Mouse (Mus musculus) hindbrain, embryonic 16.5 days (tissue): ENCODE results near the gene Adgrl3. TPM values are rescaled to one million over a fixed set of nuclear protein-coding genes. Genes with fewer than 3 reads are reported as not detected.

Experiments
- ATAC-seq: fragments of 200-750 bp; cut with Nextera tagmentation; 2 replicates; pipeline ENCODE4 v1.8.0; 2017; ENCODE audit warnings: moderate TSS enrichment, moderate library complexity
- H3K27ac ChIP-seq: fragments of 300-500 bp; sonication (generic); 2 replicates; pipeline ENCODE4 v1.5.1; 2014; ENCODE audit warnings: low read depth, mild to moderate bottlenecking, control low read depth, low read length, moderate library complexity
- H3K27me3 ChIP-seq: fragments of 300-500 bp; sonication (generic); replicated peaks from 2 replicates; pipeline ENCODE4 v1.6.1; 2014; ENCODE audit warnings: low read length; ENCODE audit not compliant: control insufficient read depth, insufficient read depth
- H3K36me3 ChIP-seq: fragments of 300-500 bp; sonication (generic); 2 replicates; pipeline ENCODE4 v1.6.1; 2014; ENCODE audit warnings: mild to moderate bottlenecking, low read length, moderate library complexity, mixed read lengths; ENCODE audit not compliant: control insufficient read depth, insufficient read depth
- H3K4me1 ChIP-seq: fragments of 300-500 bp; sonication (generic); 2 replicates; pipeline ENCODE4 v1.6.1; 2014; ENCODE audit warnings: low read depth, low read length; ENCODE audit not compliant: control insufficient read depth, insufficient read depth
- H3K4me2 ChIP-seq: fragments of 300-500 bp; sonication (generic); 2 replicates; pipeline ENCODE4 v1.6.1; 2014; ENCODE audit warnings: mild to moderate bottlenecking, low read length, control low read depth, moderate library complexity
- H3K4me3 ChIP-seq: fragments of 300-500 bp; sonication (generic); 2 replicates; pipeline ENCODE4 v1.5.1; 2014; ENCODE audit warnings: mild to moderate bottlenecking, low read length, control low read depth, moderate library complexity
- H3K9ac ChIP-seq: fragments of 300-500 bp; sonication (generic); 2 replicates; pipeline ENCODE4 v1.6.1; 2014; ENCODE audit warnings: low read depth, mild to moderate bottlenecking, control low read depth, low read length, moderate library complexity
- H3K9me3 ChIP-seq: fragments of 300-500 bp; sonication (generic); 2 replicates; pipeline ENCODE4 v1.6.1; 2014; ENCODE audit warnings: mild to moderate bottlenecking, low read length, moderate library complexity; ENCODE audit not compliant: control insufficient read depth
- WGBS: fragments of 180-500 bp; shearing (Covaris S2); extraction: QIAGEN DNeasy Blood & Tissue Kit; methylation state at CpG from one replicate; pipeline ENCODE4 v1.1.7; 2014; 5-methylcytosine and 5-hydroxymethylcytosine counted together
- polyA plus RNA-seq: library from polyadenylated mRNA; unstranded; fragments of >200 nt; fragmentation: Nextera tagmentation; extraction: Ambion mirVana; gene quantifications from 2 replicates; pipeline ENCODE4 v1.2.1, GENCODE M21; 2015

The Adgrl3 gene
- polyA plus RNA-seq, 1 experiment from 2014 or later = 67.2 TPM

DNA sequence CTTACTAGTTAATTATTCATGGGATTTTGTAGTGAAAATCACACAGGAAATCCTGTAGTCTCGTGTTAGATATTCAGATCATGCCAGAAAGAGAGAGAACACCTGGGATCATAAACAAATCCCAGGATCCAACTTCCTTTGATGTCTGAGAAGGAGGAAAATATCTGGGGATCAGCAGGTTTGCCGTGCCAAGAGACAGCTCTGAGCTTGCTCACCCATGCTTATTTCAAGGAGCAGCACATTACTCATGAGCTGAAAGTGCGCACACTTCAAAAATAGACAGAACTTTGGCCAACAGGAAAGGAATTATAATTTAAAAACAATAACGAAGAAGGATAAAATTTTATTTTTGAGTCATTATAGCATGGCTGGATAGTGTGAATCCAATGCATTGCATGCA lies 446.0 kb downstream of the Adgrl3 start:
- 72% methylated on average over 4 of the region's 4 CpGs for WGBS
- no peaks in the 10 kb centered on the region for H3K4me1 ChIP-seq
- no peaks in the 10 kb centered on the region for H3K9me3 ChIP-seq
- no peak overlapping the region for H3K4me2 ChIP-seq
- no peaks in the 10 kb centered on the region for H3K36me3 ChIP-seq
- H3K9ac ChIP-seq = no peak overlapping the region
- no peaks in the 10 kb centered on the region for H3K27me3 ChIP-seq
- no peak for ATAC-seq
- no peak overlapping the region for H3K27ac ChIP-seq
- H3K4me3 ChIP-seq = no peak overlapping the region

DNA sequence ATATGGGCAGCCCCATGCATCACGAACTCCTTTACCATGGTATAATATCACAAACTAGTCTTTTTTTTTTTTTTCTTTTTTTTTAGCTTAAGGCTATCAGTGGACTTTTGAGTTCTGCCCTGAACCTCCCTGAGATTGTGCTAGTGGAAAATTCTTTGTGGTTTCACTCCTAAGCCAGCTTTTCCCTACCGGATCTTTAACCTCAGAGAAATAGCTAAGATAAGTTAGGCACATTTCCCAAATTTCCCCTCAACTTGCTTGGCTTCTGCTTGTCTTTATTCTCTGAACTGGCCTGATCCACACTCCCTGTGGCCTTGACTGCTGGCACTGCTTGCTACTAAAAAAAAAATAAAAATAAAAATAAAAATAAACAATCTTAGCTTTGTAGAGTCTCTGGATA lies 454.7 kb downstream of the Adgrl3 start:
- Histone ChIP-seq H3K4me2 (no peak overlapping the region), H3K27me3 (no peaks in the 10 kb centered on the region), H3K9me3 (no peaks in the 10 kb centered on the region), H3K9ac (no peak overlapping the region), H3K4me3 (no peak overlapping the region), H3K36me3 (no peaks in the 10 kb centered on the region), H3K4me1 (no peaks in the 10 kb centered on the region), H3K27ac (no peak overlapping the region)
- ATAC-seq = no peak
- WGBS = 86% methylated on average over 2 of the region's 2 CpGs

DNA sequence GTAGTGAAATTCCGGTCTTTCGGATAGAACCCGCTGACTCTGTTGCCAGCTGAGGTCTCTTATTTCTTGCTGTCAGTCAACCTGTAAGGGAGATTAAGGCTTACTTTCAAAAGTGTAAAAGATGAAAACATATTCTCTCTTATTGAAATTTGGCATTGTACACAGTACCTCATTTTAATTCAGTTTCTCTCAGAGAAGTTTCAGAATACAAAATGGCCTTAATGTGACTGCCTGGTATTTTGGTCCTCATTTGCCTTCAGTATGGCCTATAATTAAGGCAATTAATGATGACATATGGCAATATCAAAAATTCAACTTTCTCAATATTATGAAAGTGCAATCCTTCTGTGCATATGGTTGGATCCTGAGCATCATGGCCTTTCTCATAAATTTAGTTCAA lies 455.5 kb downstream of the Adgrl3 start:
- Histone ChIP-seq H3K36me3 (no peaks in the 10 kb centered on the region), H3K4me3 (no peak overlapping the region), H3K4me2 (no peak overlapping the region), H3K9ac (no peak overlapping the region), H3K27me3 (no peaks in the 10 kb centered on the region), H3K27ac (no peak overlapping the region), H3K9me3 (no peaks in the 10 kb centered on the region), H3K4me1 (no peaks in the 10 kb centered on the region)
- WGBS = 79% methylated on average over 3 of the region's 3 CpGs
- no peak for ATAC-seq

DNA sequence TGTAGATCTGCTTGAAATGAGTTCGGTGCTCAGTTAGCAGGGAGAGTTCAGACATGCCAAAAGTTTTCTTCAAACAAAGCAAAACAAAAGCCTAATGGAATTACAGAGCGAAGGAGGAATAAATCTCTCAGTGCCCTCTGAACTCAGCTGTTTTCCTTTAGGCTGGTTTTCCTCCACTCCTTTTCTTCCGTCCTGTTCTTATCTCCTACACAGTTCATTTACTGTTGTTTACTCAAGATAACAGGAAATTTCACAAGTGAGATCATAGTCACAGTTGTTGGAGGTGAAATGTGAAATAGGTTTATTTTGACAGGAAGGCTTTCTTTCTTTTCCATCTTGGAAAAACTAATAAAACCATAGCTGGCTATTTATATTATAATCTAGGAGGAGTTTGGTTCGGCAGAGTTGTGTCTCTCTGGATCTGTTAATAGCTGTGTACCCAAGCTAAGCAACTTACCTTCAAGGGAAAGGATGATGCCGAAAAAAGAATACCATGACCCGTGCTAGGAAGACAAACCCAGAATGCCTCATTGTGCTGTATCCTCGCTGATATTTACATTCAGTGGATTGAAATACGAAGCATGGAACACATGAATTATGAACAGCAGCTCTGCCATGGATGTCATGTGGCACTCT lies 456.2 kb downstream of the Adgrl3 start:
- no peak overlapping the region for H3K27ac ChIP-seq
- no peak overlapping the region for H3K4me2 ChIP-seq
- ATAC-seq = no peak
- H3K27me3 ChIP-seq = no peaks in the 10 kb centered on the region
- no peaks in the 10 kb centered on the region for H3K9me3 ChIP-seq
- H3K4me1 ChIP-seq = no peaks in the 10 kb centered on the region
- no peak overlapping the region for H3K9ac ChIP-seq
- 74% methylated on average over 8 of the region's 8 CpGs for WGBS
- no peaks in the 10 kb centered on the region for H3K36me3 ChIP-seq
- no peak overlapping the region for H3K4me3 ChIP-seq

DNA sequence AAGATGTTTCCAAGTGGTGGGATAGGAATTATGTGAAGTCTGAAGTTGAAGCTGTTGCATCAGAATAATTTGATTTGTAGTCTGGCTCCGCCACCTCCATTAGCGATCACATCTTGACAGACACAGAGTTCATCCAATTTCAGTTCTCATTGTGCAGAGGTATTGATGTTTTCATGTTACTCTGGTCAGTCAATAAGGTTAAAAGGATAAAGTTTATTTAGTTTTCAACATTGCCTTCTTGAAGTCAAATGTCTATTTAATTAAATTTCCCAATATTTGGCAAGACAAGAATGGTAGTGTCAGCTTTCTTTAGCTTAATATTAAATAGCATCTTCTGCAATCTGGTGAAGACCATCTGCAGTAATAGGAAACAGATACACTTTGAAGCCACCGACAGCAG lies 461.0 kb downstream of the Adgrl3 start:
- no peak overlapping the region for H3K4me3 ChIP-seq
- no peak overlapping the region for H3K4me2 ChIP-seq
- H3K27me3 ChIP-seq = no peaks in the 10 kb centered on the region
- H3K27ac ChIP-seq = no peak overlapping the region
- H3K36me3 ChIP-seq = no peaks in the 10 kb centered on the region
- no peaks in the 10 kb centered on the region for H3K9me3 ChIP-seq
- ATAC-seq = no peak
- WGBS = 86% methylated on average over 3 of the region's 3 CpGs
- H3K4me1 ChIP-seq = no peaks in the 10 kb centered on the region
- no peak overlapping the region for H3K9ac ChIP-seq

DNA sequence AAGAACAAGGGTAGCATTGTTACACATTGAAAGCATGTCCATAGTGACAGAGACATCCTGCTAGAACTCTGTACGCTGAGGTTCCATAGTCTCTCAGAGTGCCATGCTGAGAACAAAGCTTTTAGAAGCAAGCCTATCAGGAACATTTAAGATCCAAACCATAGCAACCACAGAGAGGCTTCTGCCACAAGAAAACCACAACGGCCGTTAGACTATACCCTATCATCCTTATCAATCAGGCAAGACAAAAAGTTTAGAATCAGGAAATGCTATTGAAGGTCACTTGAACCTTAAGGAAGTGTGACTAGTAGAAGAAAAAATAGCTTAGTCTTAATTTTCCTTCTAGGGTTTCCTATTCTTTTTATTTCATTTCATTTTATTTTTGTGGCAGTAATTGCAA lies 464.0 kb downstream of the Adgrl3 start:
- no peaks in the 10 kb centered on the region for H3K36me3 ChIP-seq
- no peak overlapping the region for H3K27ac ChIP-seq
- WGBS = 38% methylated on average over 3 of the region's 3 CpGs
- H3K27me3 ChIP-seq = no peaks in the 10 kb centered on the region
- no peak overlapping the region for H3K4me3 ChIP-seq
- H3K4me2 ChIP-seq = no peak overlapping the region
- no peaks in the 10 kb centered on the region for H3K4me1 ChIP-seq
- no peaks in the 10 kb centered on the region for H3K9me3 ChIP-seq
- no peak for ATAC-seq
- no peak overlapping the region for H3K9ac ChIP-seq

DNA sequence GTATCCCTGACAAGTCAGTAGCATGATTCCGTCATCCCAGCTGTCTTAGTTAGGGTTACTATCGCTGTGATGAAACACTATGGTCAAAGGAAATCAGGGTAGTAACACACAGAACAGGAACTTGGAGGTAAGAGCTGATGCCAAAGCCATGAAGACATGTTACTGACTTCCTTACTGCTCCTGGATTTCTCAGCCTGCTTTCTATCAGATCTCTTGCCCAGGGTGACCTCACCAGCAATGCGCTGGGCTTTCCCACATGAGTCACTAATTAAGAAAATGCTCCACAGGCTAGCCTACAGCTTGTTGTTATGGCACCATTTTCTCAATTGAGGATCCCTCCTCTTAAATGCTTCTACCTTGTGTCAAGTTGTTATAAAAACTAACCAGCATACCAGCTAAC lies 481.1 kb downstream of the Adgrl3 start:
- H3K36me3 ChIP-seq = no peaks in the 10 kb centered on the region
- ATAC-seq = no peak
- no peaks in the 10 kb centered on the region for H3K9me3 ChIP-seq
- H3K27me3 ChIP-seq = no peaks in the 10 kb centered on the region
- no peaks in the 10 kb centered on the region for H3K4me1 ChIP-seq
- H3K9ac ChIP-seq = no peak overlapping the region
- no peak overlapping the region for H3K27ac ChIP-seq
- H3K4me3 ChIP-seq = no peak overlapping the region
- no peak overlapping the region for H3K4me2 ChIP-seq
- WGBS = 93% methylated on average over 3 of the region's 3 CpGs

DNA sequence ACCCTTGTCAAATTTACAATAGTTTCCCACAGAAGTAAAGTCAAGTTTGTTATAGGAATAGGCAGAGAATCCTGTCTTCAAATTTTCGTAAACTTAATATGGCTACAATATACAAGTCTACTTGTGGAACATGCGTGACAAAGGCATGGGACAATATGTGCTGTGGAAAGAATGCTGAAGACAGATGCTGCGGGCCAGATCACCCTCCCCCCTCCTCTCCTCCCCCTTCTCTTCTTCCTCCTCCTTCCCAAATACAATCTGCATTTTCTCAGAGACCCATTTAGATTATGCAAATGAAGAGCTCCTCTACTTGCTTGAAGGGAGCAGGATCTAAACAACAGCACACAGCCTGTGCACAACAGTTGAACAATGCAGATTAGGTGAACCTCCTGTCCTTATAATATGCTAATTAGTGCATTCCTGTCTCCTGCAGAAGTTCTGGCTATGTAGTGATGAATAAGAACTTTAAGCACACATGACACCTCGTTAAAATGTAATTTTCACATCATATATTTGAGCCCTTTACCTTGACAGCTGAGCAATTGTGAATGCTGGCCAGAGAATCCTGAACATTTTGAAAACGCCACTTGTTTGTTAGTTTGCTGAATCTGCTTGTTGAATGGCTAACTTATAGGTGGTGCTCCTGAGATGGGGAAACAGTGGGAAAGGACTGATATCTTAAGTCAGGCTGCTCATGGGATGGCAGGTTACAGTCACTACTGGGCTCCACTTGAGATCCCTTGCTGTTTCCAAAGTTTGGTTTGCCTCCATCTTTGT lies 499.0 kb downstream of the Adgrl3 start:
- H3K27me3 ChIP-seq = no peaks in the 10 kb centered on the region
- H3K9ac ChIP-seq = no peak overlapping the region
- no peak overlapping the region; the same call in 1 of the 2 replicates for H3K4me2 ChIP-seq
- H3K9me3 ChIP-seq = no peaks in the 10 kb centered on the region
- no peaks in the 10 kb centered on the region for H3K36me3 ChIP-seq
- WGBS = 29% methylated on average over 5 of the region's 5 CpGs
- peaks cover 7% of the 10 kb centered on the region for H3K4me1 ChIP-seq
- no peak overlapping the region for H3K4me3 ChIP-seq
- ATAC-seq = peak; percentile 41; the same call in 1 of the 2 replicates
- H3K27ac ChIP-seq = no peak overlapping the region

DNA sequence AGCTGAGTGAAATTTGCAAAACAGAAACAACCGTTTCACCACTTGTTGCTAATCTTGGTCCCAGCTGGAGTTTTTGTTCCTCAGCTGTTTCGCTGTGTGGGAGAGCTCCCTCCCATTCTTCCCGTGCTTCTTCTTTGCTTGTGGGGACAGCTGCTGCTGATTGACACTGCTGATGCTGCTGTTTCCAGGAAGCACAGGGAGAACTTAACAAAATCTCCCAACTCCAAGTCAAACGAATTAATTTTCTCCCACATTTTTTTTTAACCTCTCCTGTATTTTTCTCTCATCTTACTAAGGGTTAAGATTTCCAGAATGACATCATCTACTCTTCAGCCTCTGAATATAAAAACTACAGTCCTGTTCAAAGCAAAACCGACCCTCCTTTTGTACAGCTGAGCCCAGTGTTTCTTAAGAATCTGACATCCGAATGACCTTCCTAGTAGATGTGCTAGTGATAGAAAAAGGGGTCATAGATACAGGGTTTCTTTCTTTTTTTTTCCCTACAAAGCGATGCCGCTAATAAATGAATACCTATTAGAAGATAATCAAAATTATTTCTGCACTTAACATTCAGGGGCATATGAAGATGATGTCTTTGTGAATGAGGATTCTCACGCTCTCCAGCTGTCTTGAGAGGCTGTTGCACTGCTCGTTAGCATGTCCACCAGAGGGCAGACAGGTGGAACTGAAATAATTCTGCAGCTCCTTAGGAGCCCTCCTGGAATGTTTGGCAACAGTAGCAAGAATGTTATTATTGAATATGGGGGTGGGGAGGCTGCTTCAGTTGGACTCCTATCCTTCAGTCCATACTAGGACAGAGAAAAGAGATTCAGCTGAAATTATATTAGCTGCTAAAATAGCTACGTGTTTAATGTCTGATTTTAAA lies 499.8 kb downstream of the Adgrl3 start:
- ATAC-seq = peak; percentile 76
- peak overlapping the region; percentile 36 for H3K4me2 ChIP-seq
- no peaks in the 10 kb centered on the region for H3K36me3 ChIP-seq
- H3K4me3 ChIP-seq = peak overlapping the region; percentile 9; the same call in 1 of the 2 replicates
- no peak overlapping the region for H3K27ac ChIP-seq
- no peaks in the 10 kb centered on the region for H3K27me3 ChIP-seq
- WGBS = 13% methylated on average over 11 of the region's 11 CpGs
- H3K9me3 ChIP-seq = no peaks in the 10 kb centered on the region
- no peak overlapping the region for H3K9ac ChIP-seq
- peaks cover 7% of the 10 kb centered on the region for H3K4me1 ChIP-seq
